Mouse (Mus musculus): ENCODE measurements around the gene Ccnl2.
"Not testable (repeated sequence)": the region's sequence is repeated elsewhere in the genome, so short reads cannot be mapped to it uniquely, and the experiment has no call there.

Gene Ccnl2

DNA sequence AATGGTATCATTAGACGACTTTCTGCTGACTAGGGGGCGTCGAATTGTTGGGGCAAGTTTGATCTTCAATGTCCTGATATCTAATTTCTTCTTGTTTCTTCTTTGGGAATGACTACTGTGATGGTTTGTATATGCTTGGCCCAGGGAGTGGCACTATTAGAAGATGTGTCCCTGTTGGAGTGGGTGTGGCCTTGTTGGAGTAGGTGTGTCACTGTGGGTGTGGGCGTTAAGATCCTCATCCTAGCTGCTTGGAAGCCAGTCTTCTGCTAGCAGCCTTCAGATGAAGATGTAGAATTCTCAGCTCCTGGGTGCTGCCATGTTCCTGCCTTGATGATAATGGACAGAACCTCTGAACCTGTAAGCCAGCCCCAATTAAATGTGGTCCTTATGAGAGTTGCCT is 23.5 kb upstream of the Ccnl2 start:
- not testable (repeated sequence) for ATAC-seq (ENCODE audit: insufficient number of reproducible peaks, low FRiP score, low TSS enrichment)

DNA sequence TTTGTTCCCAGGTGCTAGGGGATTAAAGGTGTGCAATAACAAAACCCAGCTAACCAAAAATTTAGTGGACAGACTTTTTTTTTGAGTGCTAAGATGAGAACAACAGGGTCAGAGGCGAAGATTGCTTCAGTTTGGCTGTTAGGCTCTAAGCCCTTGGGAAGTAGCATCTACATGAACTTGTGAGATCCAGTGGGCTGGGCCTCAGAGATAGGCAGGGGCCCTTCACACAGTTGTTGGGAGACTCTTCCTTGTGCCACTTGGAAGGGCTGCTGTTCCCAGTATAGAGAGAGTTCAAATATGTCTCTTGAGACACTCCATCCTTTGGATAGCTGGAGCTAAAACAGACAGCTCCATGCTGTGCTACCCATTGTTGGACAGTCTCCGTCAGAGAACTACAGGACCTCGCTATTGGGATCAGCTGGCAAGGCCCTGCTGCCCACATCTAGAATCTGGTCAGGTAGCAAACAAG is 22.2 kb upstream of the Ccnl2 start, which contains the start of gene Ankrd65:
Gene Ankrd65 (plus strand): TSS at position 419 of the 469 bp plus-strand sequence.
- ATAC-seq (ENCODE audit: insufficient number of reproducible peaks, low FRiP score, low TSS enrichment) = no peak

GRCm38 (mm10) chr4:155790650-155791161 is 21.6 kb upstream of the Ccnl2 start:
- ATAC-seq (ENCODE audit: insufficient number of reproducible peaks, low FRiP score, low TSS enrichment) = no peak

DNA sequence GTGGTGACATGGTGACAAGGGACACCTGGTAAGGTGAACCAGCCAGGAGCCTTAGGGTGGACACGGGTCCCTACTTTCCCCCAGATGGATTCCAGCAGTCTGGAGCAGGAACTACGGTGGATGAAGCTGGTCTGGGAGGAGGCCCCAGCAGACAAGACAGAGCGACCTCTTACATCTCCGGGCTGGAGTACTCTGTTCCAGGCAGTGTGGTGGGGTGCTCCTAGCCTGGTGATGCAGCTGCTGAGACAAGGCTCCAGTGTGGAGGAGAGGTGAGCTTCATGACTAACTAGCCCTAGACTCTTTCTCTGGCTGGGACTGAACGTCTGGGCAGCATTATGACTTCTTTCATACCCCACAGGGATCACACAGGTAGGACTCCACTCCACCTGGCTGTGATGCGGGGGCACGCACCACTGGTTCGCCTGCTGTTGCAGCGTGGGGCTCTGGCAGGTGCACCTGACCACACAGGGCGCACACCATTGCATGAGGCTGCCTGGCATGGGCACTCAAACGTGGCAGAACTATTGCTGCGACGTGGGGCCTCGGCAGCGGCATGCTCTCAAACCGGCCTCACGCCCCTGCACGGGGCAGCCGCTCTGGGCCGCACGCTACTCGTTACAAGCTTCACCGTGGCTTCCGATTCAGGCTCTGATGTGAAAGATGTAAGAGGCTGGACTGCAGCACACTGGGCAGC is 20.9 kb upstream of the Ccnl2 start:
- no peak for ATAC-seq (ENCODE audit: insufficient number of reproducible peaks, low FRiP score, low TSS enrichment)

- ATAC-seq (ENCODE audit: insufficient number of reproducible peaks, low FRiP score, low TSS enrichment) = no peak
Measured at GRCm38 (mm10) chr4:155793730-155794129, 18.6 kb upstream of the Ccnl2 start.

GRCm38 (mm10) chr4:155802075-155802474 is 10.2 kb upstream of the Ccnl2 start:
- no peak for ATAC-seq (ENCODE audit: insufficient number of reproducible peaks, low FRiP score, low TSS enrichment)

GRCm38 (mm10) chr4:155802741-155803339 is 9.4 kb upstream of the Ccnl2 start, which contains the start of gene Mrpl20:
Gene Mrpl20 (plus strand): TSS chr4:155802878.
- no peak for ATAC-seq (ENCODE audit: insufficient number of reproducible peaks, low FRiP score, low TSS enrichment)

DNA sequence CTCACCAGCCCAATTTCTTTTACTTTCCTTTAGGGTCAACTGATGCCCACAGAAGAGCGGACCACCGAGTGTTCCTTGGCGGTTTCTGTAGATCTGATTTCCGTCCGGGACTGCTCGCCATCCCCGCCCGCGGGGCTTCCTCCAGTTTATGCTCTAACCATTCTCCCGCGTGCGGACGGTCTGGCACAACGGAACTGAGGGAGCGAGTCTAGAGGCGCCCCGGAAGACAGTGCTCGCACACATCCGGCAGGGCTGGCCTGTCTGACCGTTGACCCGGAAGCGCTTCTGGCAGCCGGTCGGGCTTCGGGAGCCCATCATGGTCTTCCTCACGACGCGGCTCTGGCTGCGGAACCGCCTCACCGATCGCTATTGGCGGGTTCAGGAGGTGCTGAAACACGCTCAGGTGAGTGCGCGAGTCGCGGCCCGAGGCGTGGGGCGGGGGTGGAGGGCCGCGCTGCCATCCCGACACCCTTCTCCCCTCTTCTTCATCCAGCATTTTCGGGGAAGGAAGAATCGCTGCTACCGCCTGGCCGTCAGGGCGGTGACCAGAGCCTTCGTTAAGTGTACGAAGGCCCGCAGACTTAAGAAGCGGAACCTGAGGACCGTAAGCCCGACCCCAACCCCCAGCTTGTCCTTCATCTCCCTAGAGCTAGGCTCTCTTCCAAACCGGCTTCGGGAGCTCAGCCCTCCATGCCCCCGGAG is 8.8 kb upstream of the Ccnl2 start:
- peak; percentile 91; the same call in 1 of the 2 replicates for ATAC-seq (ENCODE audit: insufficient number of reproducible peaks, low FRiP score, low TSS enrichment)

DNA sequence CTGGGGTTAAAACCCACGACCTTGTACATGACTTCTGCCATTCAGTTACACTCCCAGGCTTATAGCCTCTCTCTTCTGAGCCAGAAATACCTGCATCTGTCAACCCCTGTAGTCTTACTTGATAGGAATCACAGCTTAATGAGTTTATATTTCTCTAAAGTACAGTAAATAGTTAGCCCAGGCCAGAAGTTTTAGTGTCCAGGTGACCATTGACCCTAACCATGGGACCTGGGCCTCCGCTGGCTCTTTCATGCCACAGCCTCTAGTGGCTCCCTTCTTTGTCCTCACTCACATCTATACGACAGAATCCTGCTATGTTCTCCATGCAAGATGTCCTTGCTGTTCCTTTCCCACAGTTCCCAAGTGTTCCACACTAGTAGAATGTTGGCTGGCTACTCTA is 4.4 kb upstream of the Ccnl2 start:
- no peak for ATAC-seq (ENCODE audit: insufficient number of reproducible peaks, low FRiP score, low TSS enrichment)

GRCm38 (mm10) chr4:155812665-155813181 is 434 bp downstream of the Ccnl2 start:
- ATAC-seq (ENCODE audit: insufficient number of reproducible peaks, low FRiP score, low TSS enrichment) = no peak

GRCm38 (mm10) chr4:155817533-155817932 is 5.2 kb downstream of the Ccnl2 start:
- no peak for ATAC-seq (ENCODE audit: insufficient number of reproducible peaks, low FRiP score, low TSS enrichment)

- no peak for ATAC-seq (ENCODE audit: insufficient number of reproducible peaks, low FRiP score, low TSS enrichment)
Measured at GRCm38 (mm10) chr4:155821025-155821424, 8.7 kb downstream of the Ccnl2 start.

GRCm38 (mm10) chr4:155823443-155823842 is 11.2 kb downstream of the Ccnl2 start:
- no peak for ATAC-seq (ENCODE audit: insufficient number of reproducible peaks, low FRiP score, low TSS enrichment)

GRCm38 (mm10) chr4:155829866-155830265 is 17.6 kb downstream of the Ccnl2 start:
- no peak for ATAC-seq (ENCODE audit: insufficient number of reproducible peaks, low FRiP score, low TSS enrichment)

- ATAC-seq (ENCODE audit: insufficient number of reproducible peaks, low FRiP score, low TSS enrichment) = no peak
Measured at GRCm38 (mm10) chr4:155830596-155830995, 18.3 kb downstream of the Ccnl2 start.

DNA sequence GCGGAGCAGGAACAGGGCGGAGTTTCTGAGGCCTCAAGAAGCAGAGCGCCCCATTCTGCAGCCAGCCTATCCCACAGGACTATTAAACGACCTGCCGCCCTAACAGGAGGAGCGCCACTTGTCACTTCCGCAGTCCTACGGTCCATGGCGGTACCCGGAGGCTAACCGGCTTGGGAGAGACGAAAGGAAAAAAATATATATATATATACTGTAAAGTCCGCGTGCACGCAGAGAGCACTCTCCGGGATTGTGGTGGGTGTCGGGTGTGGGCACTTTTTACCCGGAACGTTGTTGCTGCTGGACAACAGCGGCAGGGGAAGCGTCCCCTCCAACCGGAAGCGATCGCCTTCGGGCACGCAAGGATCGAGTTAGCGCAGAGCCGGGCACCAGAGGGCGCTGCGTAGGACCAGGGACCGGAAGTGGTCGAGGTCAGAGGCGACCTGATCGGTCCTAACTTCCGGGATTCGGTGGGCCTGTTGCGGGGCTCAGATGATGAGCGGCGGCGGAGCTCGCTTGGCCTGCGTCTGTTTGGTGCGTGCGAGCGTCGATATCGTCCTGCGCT is 19.0 kb downstream of the Ccnl2 start, which contains the start of gene Aurkaip1:
Gene Aurkaip1 (plus strand): TSS at position 68 of the 562 bp plus-strand sequence.
- peak; percentile 80 for ATAC-seq (ENCODE audit: insufficient number of reproducible peaks, low FRiP score, low TSS enrichment)

DNA sequence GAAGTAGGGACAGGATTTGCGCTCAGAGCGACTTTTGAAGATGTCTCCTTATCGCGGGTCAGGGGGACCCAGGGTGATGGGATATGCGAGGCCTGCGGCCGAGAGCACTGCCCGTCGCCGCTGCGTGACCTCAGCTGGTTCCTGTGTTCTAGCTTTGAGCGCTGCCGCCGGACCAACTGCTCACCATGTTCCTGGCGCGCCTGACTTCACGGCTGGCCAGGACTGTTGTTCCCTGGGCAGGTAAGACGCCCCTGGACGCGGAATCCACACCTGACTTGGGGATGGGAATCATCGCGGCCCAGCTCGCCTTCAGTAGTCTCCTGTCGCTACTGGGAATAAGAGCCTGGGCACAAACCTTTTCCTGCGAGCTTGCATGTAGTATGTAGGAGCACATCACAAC is 19.5 kb downstream of the Ccnl2 start:
- ATAC-seq (ENCODE audit: insufficient number of reproducible peaks, low FRiP score, low TSS enrichment) = no peak

DNA sequence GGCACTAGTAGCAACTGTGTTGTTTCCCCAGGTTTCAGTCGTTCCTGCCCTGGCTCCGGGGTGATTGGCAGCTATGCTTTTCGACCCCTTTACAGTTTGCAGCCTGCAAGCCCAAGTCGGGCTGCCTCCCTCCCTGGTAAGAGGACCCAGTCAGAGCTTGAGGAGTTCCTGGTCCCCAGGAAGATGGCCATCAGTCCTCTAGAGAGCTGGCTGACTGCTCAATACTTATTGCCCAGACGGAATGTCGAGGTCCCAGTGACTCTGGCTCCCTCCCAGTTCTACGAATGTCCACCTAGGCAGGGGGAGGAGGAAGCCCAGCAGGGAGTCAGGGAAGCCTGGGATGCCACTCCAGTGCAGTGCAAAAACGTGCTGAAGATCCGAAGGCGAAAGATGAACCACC is 20.0 kb downstream of the Ccnl2 start:
- no peak for ATAC-seq (ENCODE audit: insufficient number of reproducible peaks, low FRiP score, low TSS enrichment)

DNA sequence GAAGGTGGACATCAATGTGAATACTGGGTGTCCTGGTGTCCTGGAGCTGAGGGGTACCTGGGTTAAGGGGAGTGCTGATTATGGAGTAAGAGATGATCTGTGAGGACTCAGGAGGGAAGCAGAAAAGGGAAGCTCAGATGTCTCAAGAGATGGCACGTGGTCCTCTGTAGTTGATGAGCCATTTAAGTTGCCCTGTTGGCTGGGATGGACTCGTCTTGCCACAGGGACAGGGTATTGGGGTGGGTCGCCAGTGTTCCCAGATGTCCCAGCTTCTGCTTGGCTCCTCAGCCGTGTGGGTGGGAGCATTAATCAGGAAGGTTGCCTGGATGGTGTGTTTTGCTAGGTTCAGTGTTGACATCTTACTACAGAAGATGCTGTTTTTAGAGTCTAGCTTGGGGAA is 20.9 kb downstream of the Ccnl2 start:
- no peak for ATAC-seq (ENCODE audit: insufficient number of reproducible peaks, low FRiP score, low TSS enrichment)

DNA sequence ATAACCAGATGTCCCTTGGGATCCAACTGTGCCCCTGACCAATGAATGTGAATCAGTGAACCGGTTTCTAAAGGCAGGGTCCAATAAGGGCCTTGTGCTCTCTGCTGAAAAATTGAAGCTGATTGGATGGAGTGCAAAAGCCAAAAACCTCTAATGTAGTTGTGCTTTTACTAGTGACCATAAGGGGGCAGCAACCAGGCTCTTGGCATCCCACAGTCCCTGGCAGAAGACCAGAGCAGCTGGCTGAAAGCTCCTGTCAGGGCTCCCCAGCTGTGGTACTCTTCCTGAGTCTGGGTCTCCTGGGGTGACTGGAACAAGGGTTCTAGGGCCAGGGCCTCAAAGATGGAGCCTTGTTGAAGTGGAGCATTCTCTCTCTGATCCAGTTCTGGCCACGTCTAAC is 21.5 kb downstream of the Ccnl2 start:
- ATAC-seq (ENCODE audit: insufficient number of reproducible peaks, low FRiP score, low TSS enrichment) = no peak
